Mouse (Mus musculus) CH12.LX (cell line): ENCODE results near the gene Ldlr. TPM values are rescaled to one million over a fixed set of nuclear protein-coding genes. Genes with fewer than 3 reads are reported as not detected.
"Not testable (repeated sequence)": the region's sequence is repeated elsewhere in the genome, so short reads cannot be mapped to it uniquely, and the experiment has no call there.

Experiments used
- DNase-seq: peaks from one replicate; pipeline ENCODE4 v3.0.0-alpha.2; 2013; ENCODE audit errors: extremely low read depth
- H3K27ac ChIP-seq: 2 replicates; pipeline ENCODE4 v1.5.1; 2012; ENCODE audit warnings: low read depth, mild to moderate bottlenecking, control low read depth, moderate library complexity; ENCODE audit not compliant: insufficient read depth
- H3K27me3 ChIP-seq: replicated peaks from 2 replicates; pipeline ENCODE3; 2012; ENCODE audit warnings: inconsistent platforms
- H3K36me3 ChIP-seq, 2 experiments: replicated peaks in 1 of 2; 2 replicates each; pipeline versions ENCODE3 to v1.6.1; 2012; ENCODE audit warnings: inconsistent platforms in 1 of 2, low read length in 1 of 2, mild to moderate bottlenecking in 1 of 2, mixed read lengths in 1 of 2, moderate library complexity in 1 of 2; ENCODE audit not compliant: control insufficient read depth in 1 of 2, insufficient read depth in 1 of 2
- H3K4me1 ChIP-seq, 2 experiments: 2 replicates each; pipeline ENCODE4 v1.6.1; 2012; ENCODE audit warnings: inconsistent platforms in 1 of 2, moderate library complexity in 1 of 2; ENCODE audit not compliant: insufficient read depth in 2 of 2, control insufficient read depth in 1 of 2
- H3K4me2 ChIP-seq: 2 replicates; pipeline ENCODE4 v1.6.1; 2012; ENCODE audit warnings: low read depth, mild to moderate bottlenecking, control low read depth; ENCODE audit not compliant: poor library complexity, insufficient read depth, severe bottlenecking
- H3K4me3 ChIP-seq, 3 experiments: fragments of 150-350 bp in 1 of 3; sonication (generic) in 1 of 3; replicated peaks in 1 of 3; 2 replicates each; pipeline versions ENCODE3 to v1.5.1; 2011 to 2012; ENCODE audit warnings: low read depth in 2 of 3, low read length in 2 of 3, mild to moderate bottlenecking in 2 of 3, moderate library complexity in 2 of 3, control low read depth in 1 of 3, improper control_type of control experiment in 1 of 3, inconsistent platforms in 1 of 3, mixed read lengths in 1 of 3; ENCODE audit not compliant: poor library complexity in 1 of 3
- H3K79me2 ChIP-seq: replicated peaks from 2 replicates; pipeline ENCODE4 v1.6.1; 2012; ENCODE audit warnings: mild to moderate bottlenecking, moderate library complexity; ENCODE audit not compliant: control insufficient read depth, poor library complexity, insufficient read depth, severe bottlenecking; ENCODE audit errors: extremely low read depth
- H3K9ac ChIP-seq: 2 replicates; pipeline ENCODE4 v1.6.1; 2012; ENCODE audit warnings: low read depth, mild to moderate bottlenecking, control low read depth, moderate library complexity; ENCODE audit not compliant: insufficient read depth
- H3K9me3 ChIP-seq: replicated peaks from 2 replicates; pipeline ENCODE3; 2012; ENCODE audit warnings: low read length, inconsistent platforms, mixed read lengths
- CHD1 ChIP-seq: IDR thresholded peaks from 2 replicates; pipeline ENCODE4 v1.6.1; 2012; ENCODE audit warnings: low read depth, low read length, improper control_type of control experiment, inconsistent platforms
- CHD2 ChIP-seq: IDR thresholded peaks from 2 replicates; pipeline ENCODE4 v1.6.1; 2011; ENCODE audit warnings: low read length, improper control_type of control experiment
- ELF1 ChIP-seq: IDR thresholded peaks from 2 replicates; pipeline ENCODE4 v1.6.1; 2014; ENCODE audit warnings: low read depth, mild to moderate bottlenecking, inconsistent platforms, low read length, improper control_type of control experiment
- EP300 ChIP-seq: IDR thresholded peaks from 2 replicates; pipeline ENCODE4 v1.6.1; 2011; ENCODE audit warnings: low read length, improper control_type of control experiment
- ETS1 ChIP-seq: conservative IDR thresholded peaks from 2 replicates; pipeline ENCODE4 v1.6.1; 2012; ENCODE audit warnings: low read depth, mild to moderate bottlenecking, inconsistent platforms, low read length, improper control_type of control experiment, moderate library complexity
- GABPA ChIP-seq: IDR thresholded peaks from 2 replicates; pipeline ENCODE4 v1.6.1; 2012; ENCODE audit warnings: low read depth, low read length, improper control_type of control experiment, inconsistent platforms; ENCODE audit not compliant: insufficient replicate concordance
- HCFC1 ChIP-seq: IDR thresholded peaks from 2 replicates; pipeline ENCODE4 v1.6.1; 2012; ENCODE audit warnings: low read depth, mild to moderate bottlenecking, inconsistent platforms, low read length, improper control_type of control experiment
- IRF4 ChIP-seq: IDR thresholded peaks from 2 replicates; pipeline ENCODE4 v1.6.1; 2014; ENCODE audit warnings: low read depth, mild to moderate bottlenecking, inconsistent platforms, low read length, improper control_type of control experiment
- MAFK ChIP-seq: IDR thresholded peaks from 2 replicates; pipeline ENCODE4 v1.6.1; 2011; ENCODE audit warnings: low read length, improper control_type of control experiment; ENCODE audit not compliant: insufficient replicate concordance
- MAX ChIP-seq: IDR thresholded peaks from 2 replicates; pipeline ENCODE4 v1.6.1; 2011; ENCODE audit warnings: low read length, improper control_type of control experiment
- NELFE ChIP-seq: IDR thresholded peaks from 2 replicates; pipeline ENCODE4 v1.6.1; 2011; ENCODE audit warnings: low read depth, low read length, improper control_type of control experiment
- RAD21 ChIP-seq: IDR thresholded peaks from 2 replicates; pipeline ENCODE4 v1.6.1; 2011; ENCODE audit warnings: low read depth, mild to moderate bottlenecking, low read length, improper control_type of control experiment, moderate library complexity
- SIN3A ChIP-seq: IDR thresholded peaks from 2 replicates; pipeline ENCODE4 v1.6.1; 2012; ENCODE audit warnings: low read length, improper control_type of control experiment, inconsistent platforms
- SMC3 ChIP-seq: IDR thresholded peaks from 2 replicates; pipeline ENCODE4 v1.6.1; 2011; ENCODE audit warnings: low read depth, low read length, improper control_type of control experiment
- ZC3H11A ChIP-seq: IDR thresholded peaks from 2 replicates; pipeline ENCODE4 v1.6.1; 2012; ENCODE audit warnings: low read depth, mild to moderate bottlenecking, inconsistent platforms, low read length, improper control_type of control experiment
- ZKSCAN1 ChIP-seq: IDR thresholded peaks from 2 replicates; pipeline ENCODE4 v1.6.1; 2012; ENCODE audit warnings: low read depth, inconsistent platforms, low read length, improper control_type of control experiment, borderline replicate concordance
- ZMIZ1 ChIP-seq: IDR thresholded peaks from 2 replicates; pipeline ENCODE4 v1.6.1; 2012; ENCODE audit warnings: low read depth, mild to moderate bottlenecking, inconsistent platforms, low read length, improper control_type of control experiment
- ZNF384 ChIP-seq: IDR thresholded peaks from 2 replicates; pipeline ENCODE4 v1.6.1; 2012; ENCODE audit warnings: low read depth, low read length, improper control_type of control experiment, inconsistent platforms
- dilution Hi-C: fragments of 300-500 bp; cut with MboI; formaldehyde crosslinking; loops from 2 replicates; pipeline ENCODE4 v1.14.3; 2020; ENCODE audit warnings: low sequenced_read_pairs; ENCODE audit not compliant: extremely low pct_unique_long_range_greater_than_20kb, extremely low pct_ligation_motif_present
- in situ Hi-C: fragments of 300-500 bp; cut with MboI; formaldehyde crosslinking; loops from 3 replicates; pipeline ENCODE4 v1.14.3; 2019; ENCODE audit warnings: low sequenced_read_pairs, low pct_ligation_motif_present, low pct_unique_long_range_greater_than_20kb, mixed read lengths
- polyA plus RNA-seq: library from polyadenylated mRNA; unstranded; fragments of >175 nt; gene quantifications from 2 replicates; pipeline ENCODE4 v1.2.1, GENCODE M21; 2012; ENCODE audit warnings: low read depth; ENCODE audit not compliant: insufficient read length
- total RNA-seq, 2 experiments: library from RNA; depleted of rRNA; stranded (reverse); fragments of 300-350 nt in 1 of 2; fragments of >200 nt in 1 of 2; gene quantifications; 2 replicates each; pipeline ENCODE4 v1.2.3; 2012 to 2014

Ldlr gene
- total and polyA plus RNA-seq, 3 experiments: 24.0 to 34.7 (median 24.9) TPM

DNA sequence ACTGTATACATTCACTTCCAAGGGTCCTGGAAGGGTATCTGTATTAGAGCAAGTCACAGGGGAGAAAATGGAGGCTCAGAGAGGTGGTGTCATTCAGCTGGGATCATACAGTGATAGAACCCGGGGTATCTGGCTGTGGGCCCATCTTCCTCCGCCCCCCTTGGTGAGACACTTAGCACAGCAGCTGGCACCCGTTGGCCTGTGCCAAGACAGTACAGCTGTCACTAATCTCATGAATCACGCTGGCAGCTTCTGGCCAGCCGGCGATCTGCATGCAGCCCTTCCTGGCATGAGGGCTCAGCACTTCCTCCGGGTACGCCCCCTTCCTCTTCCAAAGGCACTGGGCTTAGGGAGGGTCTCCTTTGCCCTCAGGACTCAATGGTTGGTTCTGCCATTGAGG lies 69.4 kb downstream of the Ldlr start:
- TF ChIP-seq NELFE (no peak), ZMIZ1 (no peak), ELF1 (no peak), SIN3A (no peak), MAX (no peak), MAFK (no peak), CHD2 (no peak), HCFC1 (no peak), EP300 (no peak), ZNF384 (no peak), ETS1 (no peak), SMC3 (no peak), GABPA (no peak), RAD21 (no peak), CHD1 (no peak), ZKSCAN1 (no peak), IRF4 (no peak), ZC3H11A (no peak)
- no peak overlapping the region for H3K4me3 ChIP-seq
- DNase-seq: no peak
- H3K36me3 ChIP-seq: peaks cover 0 to 3% of the 10 kb centered on the region in 2 experiments
- in situ Hi-C loops (no loop called here), dilution Hi-C loops (no loop called here)
- H3K4me2 ChIP-seq: no peak overlapping the region
- H3K9me3 ChIP-seq: no peaks in the 10 kb centered on the region
- peaks cover 14% of the 10 kb centered on the region for H3K27me3 ChIP-seq
- H3K27ac ChIP-seq: no peak overlapping the region
- no peaks in the 10 kb centered on the region for H3K79me2 ChIP-seq
- no peak overlapping the region for H3K9ac ChIP-seq
- peaks cover 0 to 1% of the 10 kb centered on the region in 2 experiments; a peak in 1 of 4 replicates for H3K4me1 ChIP-seq

DNA sequence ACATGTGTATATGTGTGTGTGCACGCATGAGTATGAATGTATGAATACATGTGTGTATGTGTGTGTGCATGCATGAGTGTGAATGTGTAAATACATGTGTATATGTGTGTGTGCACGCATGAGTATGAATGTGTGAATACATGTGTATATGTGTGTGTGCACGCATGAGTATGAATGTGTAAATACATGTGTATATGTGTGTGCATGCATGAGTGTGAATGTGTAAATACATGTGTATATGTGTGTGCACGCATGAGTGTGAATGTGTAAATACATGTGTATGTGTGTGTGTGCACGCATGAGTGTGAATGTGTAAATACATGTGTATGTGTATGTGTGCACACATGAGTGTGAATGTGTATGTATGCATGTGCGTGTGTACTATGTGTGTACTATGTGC lies 70.2 kb downstream of the Ldlr start:
- H3K9me3 ChIP-seq, H3K4me2 ChIP-seq, H3K4me3 ChIP-seq, H3K27ac ChIP-seq, H3K79me2 ChIP-seq, in situ Hi-C loops, H3K36me3 ChIP-seq, DNase-seq, dilution Hi-C loops, H3K4me1 ChIP-seq, H3K9ac ChIP-seq: not testable (repeated sequence)
- peaks cover 16% of the 10 kb centered on the region for H3K27me3 ChIP-seq
